Mouse (Mus musculus) heart, adult 8-10 months (tissue): ENCODE measurements around the gene Adgrf3. TPM values are rescaled to one million over a fixed set of nuclear protein-coding genes. Genes with fewer than 3 reads are reported as not detected.

ENCODE experiments used
- DNase-seq: peaks from one replicate; pipeline ENCODE4 v3.0.0; 2022; ENCODE audit warnings: low spot score
- microRNA-seq: library from miRNA; unstranded; fragments of <30 nt; microRNA quantifications from one replicate; pipeline ENCODE4 v1.2.0, GENCODE M21; 2022
- total RNA-seq, 4 experiments: library from RNA; stranded (reverse); gene quantifications; 2 replicates each; pipeline ENCODE4 v1.2.4; 2022

The Adgrf3 gene
- total RNA-seq, 4 experiments from 2014 or later = 0.57 TPM; not detected in 3

DNA sequence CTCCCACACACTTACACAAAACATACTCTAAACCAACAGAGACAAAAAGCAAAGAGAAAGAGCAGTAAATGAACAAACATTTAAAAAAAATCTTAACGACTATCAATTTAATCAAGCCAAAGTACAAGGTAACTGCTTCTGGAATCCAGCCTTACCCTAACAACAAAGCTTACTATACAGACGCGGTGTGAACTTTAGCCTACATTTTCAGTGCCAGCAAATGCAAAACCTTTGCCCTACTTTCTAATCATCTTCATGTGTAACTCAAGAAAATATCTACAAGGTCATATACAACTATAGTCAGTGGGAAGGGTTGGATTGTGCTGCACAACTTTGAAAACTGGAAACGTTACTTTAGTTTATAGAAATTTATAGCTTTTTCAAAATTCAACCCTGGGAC, 53.5 kb downstream of the Adgrf3 start:
- peak; percentile 46 for DNase-seq

DNA sequence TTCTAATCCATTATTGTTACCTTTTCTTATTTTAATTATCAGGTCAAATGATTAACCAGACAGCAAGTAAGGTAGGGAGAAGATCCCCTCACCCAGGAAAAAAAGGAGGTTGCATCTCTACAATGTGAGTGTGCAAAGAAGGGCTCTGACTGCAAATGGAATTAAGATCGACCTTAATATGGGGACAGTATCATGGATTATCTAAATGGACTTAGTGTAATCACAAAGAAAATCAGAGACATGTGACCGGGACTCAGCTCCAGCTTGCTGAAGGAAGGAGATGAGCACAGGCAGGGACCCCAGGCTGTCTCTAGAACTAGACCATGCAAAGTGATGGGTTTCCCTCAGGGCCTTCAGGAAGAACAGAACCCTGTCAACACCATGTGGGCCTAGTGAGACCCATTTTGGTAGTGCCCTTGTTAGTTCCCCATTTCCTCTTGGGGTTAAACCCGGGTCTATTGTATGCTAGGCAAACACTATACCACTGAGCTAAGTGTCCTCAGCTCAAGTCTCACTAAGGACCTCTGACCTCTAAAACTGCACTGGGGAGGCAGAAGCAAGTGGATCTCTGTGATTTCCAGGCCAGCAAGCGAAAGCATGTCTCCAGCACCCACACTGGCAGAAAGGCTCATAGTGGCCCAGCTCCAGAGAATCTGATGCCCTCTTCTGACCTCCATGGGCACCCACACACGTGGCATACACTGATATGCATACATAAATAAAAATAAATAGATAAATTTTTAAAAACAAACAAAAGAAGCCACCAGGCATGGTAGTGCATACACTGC, 57.2 kb downstream of the Adgrf3 start:
- DNase-seq = no peak

DNA sequence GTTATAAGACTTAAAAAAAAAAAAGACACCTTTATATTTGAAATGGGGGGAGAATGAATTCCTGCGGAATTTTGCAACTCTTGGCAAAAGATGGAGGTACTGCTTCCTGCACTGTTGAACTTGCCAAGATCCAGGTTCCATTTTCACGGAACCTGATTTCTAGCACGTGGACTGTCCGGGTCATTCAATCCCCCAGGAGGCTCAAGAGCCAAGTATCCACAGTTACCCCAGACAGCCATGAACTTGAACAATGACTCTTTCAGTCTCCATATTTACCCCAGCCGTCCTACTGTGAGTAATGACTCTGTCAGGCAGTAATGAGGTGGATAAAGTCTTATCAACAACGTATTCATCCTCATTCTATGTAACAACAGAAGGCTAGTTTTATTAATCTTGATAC, 59.0 kb downstream of the Adgrf3 start:
- DNase-seq = no peak

Small RNA genes within 50 kb of the gene (microRNA-seq; reads per million reads assigned to microRNA genes)
- gene Mir1960 = 9.8 reads per million, percentile 25 among the genes with 10 or more reads in this experiment

Other genes starting within 250 kb of the Adgrf3 start
- 1 to 10 TPM in 1 of 4 experiments, not detected in 3; 1.5 TPM for gene Il6, start 192.6 kb downstream of the Adgrf3 start, total RNA-seq
- gene Tyms, start 132.1 kb downstream of the Adgrf3 start, total RNA-seq = 1 to 10 TPM; 2.8 to 3.8 (median 3.3) TPM
- under 1 TPM in 2 of 4 experiments, not detected in 2; 0.08 to 0.19 TPM for gene Garem2, start 100.6 kb downstream of the Adgrf3 start, total RNA-seq
- not detected for gene 3110082J24Rik, start 99.6 kb downstream of the Adgrf3 start, total RNA-seq
- gene Hadha, start 50.6 kb downstream of the Adgrf3 start, total RNA-seq = 1,000 to 10,000 TPM; 1,298 to 1,376 (median 1,346) TPM
- gene Hadhb, start 50.5 kb downstream of the Adgrf3 start, total RNA-seq = 1,000 to 10,000 TPM; 2,312 to 2,801 (median 2,464) TPM
- gene Selenoi, start 26.9 kb upstream of the Adgrf3 start, total RNA-seq = 10 to 100 TPM; 14.0 to 18.9 (median 16.1) TPM
- not detected for gene Drc1, start 75.7 kb upstream of the Adgrf3 start, total RNA-seq